Mouse (Mus musculus) embryonic fibroblast, embryonic 13.5 days (primary cell): ENCODE results near the gene 5031439G07Rik.

Experiments used
- CTCF ChIP-seq: IDR thresholded peaks from 2 replicates; pipeline ENCODE4 v1.5.1; 2011; ENCODE audit warnings: mild to moderate bottlenecking, control low read depth, low read length, moderate library complexity, borderline replicate concordance; ENCODE audit not compliant: insufficient read depth
- POLR2A ChIP-seq: IDR thresholded peaks from 2 replicates; pipeline ENCODE4 v1.6.1; 2011; ENCODE audit warnings: low read depth, mild to moderate bottlenecking, control low read depth, low read length, moderate library complexity

DNA sequence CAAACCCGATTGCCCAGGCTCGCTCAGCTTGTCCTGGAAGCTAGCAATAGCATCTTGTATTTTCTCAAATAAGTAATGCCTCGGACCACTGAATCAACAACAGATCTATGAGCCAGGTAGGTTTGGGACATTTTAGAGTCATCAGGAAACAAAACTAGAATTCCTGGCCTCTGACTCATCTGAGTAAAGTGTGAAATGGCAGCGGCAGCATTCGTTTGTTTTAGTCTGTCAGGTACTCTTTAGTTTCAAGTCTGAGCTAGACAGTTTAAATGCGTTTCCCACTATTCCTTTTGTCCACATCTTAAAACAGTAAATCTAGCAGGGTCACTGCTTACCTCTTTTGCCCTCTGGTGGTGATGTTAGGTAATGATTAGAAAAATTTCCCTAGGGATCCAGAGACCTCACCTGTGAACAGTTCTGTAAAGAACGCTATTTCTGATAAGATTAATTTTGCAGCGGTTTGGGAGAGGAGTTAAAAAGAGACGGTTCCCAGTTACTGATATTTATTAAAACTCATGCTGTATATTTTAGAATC lies 63.5 kb downstream of the 5031439G07Rik start:
- no peak for TF ChIP-seq CTCF
- TF ChIP-seq POLR2A: no peak
